Comparison of ENCODE assay signal across 18 mouse cellular contexts in the genomic region with DNA sequence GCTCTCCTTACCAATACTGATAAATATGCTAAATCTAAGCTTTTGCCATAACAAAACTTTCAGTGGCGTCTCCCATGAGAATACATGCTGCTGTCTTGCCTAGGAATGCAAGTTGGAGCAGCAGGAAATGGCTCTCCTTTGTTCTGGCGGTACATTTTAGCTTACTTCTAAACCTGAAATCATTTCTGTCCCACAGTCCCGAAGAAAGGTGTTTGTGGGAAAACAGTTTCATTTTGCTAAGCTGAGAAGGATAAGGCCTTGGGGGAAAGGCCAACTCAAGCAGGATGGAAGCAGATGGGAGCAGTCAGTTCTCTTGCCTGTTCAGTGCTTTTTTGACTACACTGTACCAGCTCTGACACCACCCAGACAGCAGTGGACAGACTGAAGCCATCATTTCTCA. TPM values are rescaled to one million over a fixed set of nuclear protein-coding genes. Genes with fewer than 3 reads are reported as not detected.
DNase-seq lines count a peak whose midpoint lies in the region; ATAC-seq and TF ChIP-seq lines count a peak whose summit lies in the region.
"Had no signal": no experiment of that assay in that cellular context is flagged by ENCODE, and none has a peak within 500 bp of the region (broad histone marks: within the 10 kb centered on the region; RNA-seq: fewer than 3 reads in every experiment).

No protein-coding gene starts in this region.

- H3K4me2 ChIP-seq in kidney, embryonic 15.5 days, result no peak overlapping the region
- H3K4me2 ChIP-seq: forebrain, embryonic 13.5 days; hindbrain, embryonic 13.5 days; intestine, embryonic 15.5 days; liver, embryonic 11.5 days; lung, embryonic 15.5 days; midbrain, embryonic 15.5 days had no signal

- H3K27ac ChIP-seq in heart, adult 2 months, result peak overlapping the region; percentile 48
- peak overlapping the region; percentile 51; the same call in 1 of the 2 replicates for H3K27ac ChIP-seq in kidney, embryonic 15.5 days
- H3K27ac ChIP-seq: forebrain, embryonic 13.5 days; hindbrain, embryonic 13.5 days; intestine, embryonic 15.5 days; lung, embryonic 15.5 days; midbrain, embryonic 15.5 days had no signal

- peaks cover 11% of the 10 kb centered on the region for H3K4me1 ChIP-seq in heart, adult 2 months (ENCODE audit: control insufficient read depth, insufficient read depth, low read length)
- H3K4me1 ChIP-seq in kidney, embryonic 15.5 days, result 0 out of 2 replicates have a peak, but pooled peaks cover 7% of the 10 kb centered on the region
- H3K4me1 ChIP-seq: hindbrain, embryonic 13.5 days; midbrain, embryonic 15.5 days had no signal

- H3K9me3 ChIP-seq in kidney, embryonic 15.5 days (replicated peaks), result no peaks in the 10 kb centered on the region
- H3K9me3 ChIP-seq: forebrain, embryonic 13.5 days; hindbrain, embryonic 13.5 days; intestine, embryonic 15.5 days; lung, embryonic 15.5 days; midbrain, embryonic 15.5 days had no signal

- DNase-seq in heart, adult 2 months, result no peak
- DNase-seq in heart, adult 8-10 months (ENCODE audit: low spot score), result no peak
- no peak for DNase-seq in kidney, adult 11 months
- peak; percentile 8 for DNase-seq in ES-CJ7 (ENCODE audit: low read depth, low spot score)
- peak; percentile 38 for DNase-seq in brain, adult 2 months (ENCODE audit: low read depth, low spot score)
- no peak for DNase-seq in thymus, postnatal 4 days
- no peak for DNase-seq in left cerebral cortex, postnatal 4 days
- DNase-seq: B cell, adult 2 months; cerebellum, postnatal 36 days; gastrocnemius, postnatal 25 days; layer of hippocampus, postnatal 36 days had no signal

- TF ChIP-seq EP300 in heart, adult 2 months (IDR thresholded peaks at IDR 0.05; ENCODE audit: insufficient read depth, low read depth, low read length), result no peak

- no peak for ATAC-seq in kidney, embryonic 15.5 days (replicated peaks; ENCODE audit: low FRiP score)
- ATAC-seq: forebrain, embryonic 13.5 days; intestine, embryonic 15.5 days; midbrain, embryonic 15.5 days had no signal

- H3K79me2 ChIP-seq in heart, adult 2 months (replicated peaks; ENCODE audit: control insufficient read depth, insufficient read depth, low read length), result peaks cover 2% of the 10 kb centered on the region; the same call in 1 of the 2 replicates

- TF ChIP-seq CTCF in heart, adult 2 months (IDR thresholded peaks at IDR 0.05), result no peak

- H3K27me3 ChIP-seq in heart, adult 2 months (ENCODE audit: control insufficient read depth, insufficient read depth, low read length), result no peaks in the 10 kb centered on the region
- no peaks in the 10 kb centered on the region for H3K27me3 ChIP-seq in kidney, embryonic 15.5 days
- H3K27me3 ChIP-seq: forebrain, embryonic 13.5 days; hindbrain, embryonic 13.5 days; intestine, embryonic 15.5 days; lung, embryonic 15.5 days; midbrain, embryonic 15.5 days had no signal

- no peak overlapping the region for H3K9ac ChIP-seq in heart, adult 2 months (ENCODE audit: low read depth, low read length)
- H3K9ac ChIP-seq in kidney, embryonic 15.5 days, result no peak overlapping the region
- H3K9ac ChIP-seq: forebrain, embryonic 13.5 days; hindbrain, embryonic 13.5 days; intestine, embryonic 15.5 days; lung, embryonic 15.5 days; midbrain, embryonic 15.5 days had no signal

- intact Hi-C loops in heart, adult 2 months (cut with DNase I), result no loop called here
- intact Hi-C loops in left cerebral cortex, postnatal 4 days (cut with DNase I), result no loop called here

- TF ChIP-seq POLR2A in heart, adult 2 months (IDR thresholded peaks at IDR 0.05; ENCODE audit: insufficient read depth, low read depth, low read length), result no peak

- H3K4me3 ChIP-seq in heart, adult 2 months, result no peak overlapping the region
- H3K4me3 ChIP-seq in kidney, embryonic 15.5 days (replicated peaks), result no peak overlapping the region
- H3K4me3 ChIP-seq: forebrain, embryonic 13.5 days; hindbrain, embryonic 13.5 days; intestine, embryonic 15.5 days; lung, embryonic 15.5 days; midbrain, embryonic 15.5 days had no signal

- peaks cover 16% of the 10 kb centered on the region for H3K36me3 ChIP-seq in heart, adult 2 months (ENCODE audit: control insufficient read depth, insufficient read depth, low read length)
- H3K36me3 ChIP-seq in kidney, embryonic 15.5 days, result no peaks in the 10 kb centered on the region
- H3K36me3 ChIP-seq: hindbrain, embryonic 13.5 days; intestine, embryonic 15.5 days; lung, embryonic 15.5 days; midbrain, embryonic 15.5 days had no signal

- 45% methylated on average over 3 of the region's 3 CpGs for WGBS in heart, adult 2 months
- 60% methylated on average over 3 of the region's 3 CpGs for WGBS in kidney, embryonic 15.5 days

RNA-seq across cellular contexts. Expression of a gene that starts 49.1 kb away (rescaled TPM):
- total RNA-seq in heart, adult 2 months (2021), result 10 to 100 TPM; 37.5 to 37.8 TPM
- polyA plus RNA-seq in heart, adult 2 months (2012; rRNA removed), result 10.4 and 19.2 TPM in 2 replicates
- total RNA-seq in heart, adult 8-10 months (2022), result 10 to 100 TPM; 34.2 to 44.5 (median 40.9) TPM
- 14.8 and 17.5 TPM in 2 replicates for polyA plus RNA-seq in kidney, embryonic 15.5 days (2015; fragmentation: Nextera tagmentation; extraction: Ambion mirVana)
- 10 to 100 TPM; 17.7 to 18.6 TPM for total RNA-seq in left cerebral cortex, postnatal 4 days (2021)

RNA-seq across cellular contexts. Expression of a gene that starts 49.6 kb away (rescaled TPM):
- total RNA-seq in heart, adult 2 months (2021), result 10 to 100 TPM; 18.0 to 19.4 TPM
- polyA plus RNA-seq in heart, adult 2 months (2012; rRNA removed), result 18.6 and 29.0 TPM in 2 replicates
- 10 to 100 TPM; 16.8 to 19.9 (median 18.3) TPM for total RNA-seq in heart, adult 8-10 months (2022)
- 58.0 and 64.0 TPM in 2 replicates for polyA plus RNA-seq in kidney, embryonic 15.5 days (2015; fragmentation: Nextera tagmentation; extraction: Ambion mirVana)
- total RNA-seq in left cerebral cortex, postnatal 4 days (2021), result 10 to 100 TPM; 81.6 to 83.9 TPM

Comparison
In these comparisons a context has a peak if more than half of its experiments do, and no peak if none do; other contexts are left out.
1. DNase-seq: peak in ES-CJ7 (single experiment) and brain, adult 2 months (single experiment); none in heart, adult 2 months (0 of 2), heart, adult 8-10 months (single experiment), kidney, adult 11 months (single experiment), thymus, postnatal 4 days (single experiment) and left cerebral cortex, postnatal 4 days (single experiment).